Mouse (Mus musculus) ES-Bruce4 (cell line): ENCODE measurements at regions not wholly inside any gene's neighbourhood (a gene's known extent, or its start where the extent isn't known, plus 50 kb on each side); places are given as distances from the start of the nearest gene placed in this dataset.

Experiments
- H3K27ac ChIP-seq: 2 replicates; pipeline ENCODE4 v1.5.1; 2012; ENCODE audit warnings: low read length, inconsistent platforms; ENCODE audit not compliant: insufficient read depth
- H3K27me3 ChIP-seq: 2 replicates; pipeline ENCODE4 v1.6.1; 2012; ENCODE audit warnings: mild to moderate bottlenecking, low read length, inconsistent platforms; ENCODE audit not compliant: control insufficient read depth, poor library complexity, insufficient read depth, severe bottlenecking
- H3K36me3 ChIP-seq: 2 replicates; pipeline ENCODE4 v1.6.1; 2012; ENCODE audit warnings: inconsistent platforms, mild to moderate bottlenecking, low read length, moderate library complexity; ENCODE audit not compliant: control insufficient read depth, poor library complexity, insufficient read depth, severe bottlenecking
- H3K4me1 ChIP-seq: one replicate; pipeline ENCODE4 v1.8.1; 2011; ENCODE audit warnings: low read length; ENCODE audit not compliant: control insufficient read depth, insufficient read depth
- H3K4me3 ChIP-seq: 2 replicates; pipeline ENCODE4 v1.5.1; 2011; ENCODE audit warnings: low read depth, mild to moderate bottlenecking, low read length
- H3K9ac ChIP-seq: 2 replicates; pipeline ENCODE4 v1.6.1; 2012; ENCODE audit warnings: low read depth, mild to moderate bottlenecking, inconsistent platforms; ENCODE audit not compliant: poor library complexity, severe bottlenecking
- H3K9me3 ChIP-seq: replicated peaks from 2 replicates; pipeline ENCODE4 v1.6.1; 2012; ENCODE audit warnings: mild to moderate bottlenecking, low read length, inconsistent platforms; ENCODE audit not compliant: control insufficient read depth, poor library complexity, insufficient read depth, severe bottlenecking
- CTCF ChIP-seq: IDR thresholded peaks from one replicate; pipeline ENCODE4 v1.8.1; 2011; ENCODE audit warnings: low read depth, low read length
- EP300 ChIP-seq: IDR thresholded peaks from 2 replicates; pipeline ENCODE4 v1.6.1; 2011; ENCODE audit warnings: low read depth, low read length; ENCODE audit not compliant: insufficient read depth
- POLR2A ChIP-seq: IDR thresholded peaks from one replicate; pipeline ENCODE4 v1.8.1; 2011; ENCODE audit warnings: low read length; ENCODE audit not compliant: insufficient read depth

GRCm38 (mm10) chr17:15918609-15919008 lies 87.8 kb upstream of the Rgmb start:
- no peaks in the 10 kb centered on the region for H3K9me3 ChIP-seq
- TF ChIP-seq POLR2A: no peak
- TF ChIP-seq CTCF: no peak
- TF ChIP-seq EP300: no peak
- H3K4me1 ChIP-seq: no peaks in the 10 kb centered on the region
- no peaks in the 10 kb centered on the region for H3K36me3 ChIP-seq
- H3K9ac ChIP-seq: no peak overlapping the region
- no peak overlapping the region for H3K27ac ChIP-seq
- H3K4me3 ChIP-seq: no peak overlapping the region
- H3K27me3 ChIP-seq: no peaks in the 10 kb centered on the region; the same call in 1 of the 2 replicates

GRCm38 (mm10) chr17:15898689-15899419 lies 68.0 kb upstream of the Rgmb start:
- H3K27ac ChIP-seq: no peak overlapping the region
- no peaks in the 10 kb centered on the region for H3K27me3 ChIP-seq
- no peaks in the 10 kb centered on the region for H3K4me1 ChIP-seq
- H3K36me3 ChIP-seq: no peaks in the 10 kb centered on the region
- no peak overlapping the region for H3K4me3 ChIP-seq
- no peak overlapping the region for H3K9ac ChIP-seq
- TF ChIP-seq EP300: no peak
- TF ChIP-seq CTCF: no peak
- no peaks in the 10 kb centered on the region for H3K9me3 ChIP-seq

GRCm38 (mm10) chr17:15895968-15896367 lies 65.1 kb upstream of the Rgmb start:
- no peak for TF ChIP-seq EP300
- TF ChIP-seq CTCF: no peak
- TF ChIP-seq POLR2A: no peak
- Histone ChIP-seq H3K36me3 (no peaks in the 10 kb centered on the region), H3K27me3 (no peaks in the 10 kb centered on the region)

GRCm38 (mm10) chr17:15891896-15892675 lies 61.2 kb upstream of the Rgmb start:
- TF ChIP-seq CTCF (no peak), POLR2A (no peak), EP300 (no peak)
- Histone ChIP-seq H3K9ac (no peak overlapping the region), H3K27me3 (no peaks in the 10 kb centered on the region), H3K4me1 (no peaks in the 10 kb centered on the region), H3K4me3 (no peak overlapping the region), H3K36me3 (no peaks in the 10 kb centered on the region), H3K27ac (no peak overlapping the region), H3K9me3 (no peaks in the 10 kb centered on the region)

More at GRCm38 (mm10) chr17:15895968-15896367, 65.1 kb upstream of the Rgmb start:
- no peak overlapping the region for H3K27ac ChIP-seq
- H3K4me3 ChIP-seq: no peak overlapping the region
- no peaks in the 10 kb centered on the region for H3K9me3 ChIP-seq
- no peaks in the 10 kb centered on the region for H3K4me1 ChIP-seq
- no peak overlapping the region for H3K9ac ChIP-seq

- Histone ChIP-seq H3K27me3 (no peaks in the 10 kb centered on the region), H3K4me3 (no peak overlapping the region), H3K36me3 (no peaks in the 10 kb centered on the region), H3K9ac (no peak overlapping the region), H3K4me1 (no peaks in the 10 kb centered on the region), H3K27ac (no peak overlapping the region), H3K9me3 (no peaks in the 10 kb centered on the region)
- no peak for TF ChIP-seq POLR2A
These were observed 59.8 kb upstream of the Rgmb start for GRCm38 (mm10) chr17:15890595-15891140.

GRCm38 (mm10) chr17:15882803-15883202 lies 52.0 kb upstream of the Rgmb start:
- Histone ChIP-seq H3K4me1 (no peaks in the 10 kb centered on the region), H3K9me3 (no peaks in the 10 kb centered on the region), H3K27me3 (no peaks in the 10 kb centered on the region), H3K36me3 (no peaks in the 10 kb centered on the region), H3K27ac (no peak overlapping the region), H3K4me3 (no peak overlapping the region), H3K9ac (no peak overlapping the region)
- TF ChIP-seq CTCF (no peak), POLR2A (no peak), EP300 (no peak)
